Mouse (Mus musculus) layer of hippocampus, adult 9-11 months (tissue): Measurements from ENCODE around the gene Ccdc169.

Source experiments
- DNase-seq: peaks from one replicate; pipeline ENCODE4 v3.0.0; 2022

Gene Ccdc169

DNA sequence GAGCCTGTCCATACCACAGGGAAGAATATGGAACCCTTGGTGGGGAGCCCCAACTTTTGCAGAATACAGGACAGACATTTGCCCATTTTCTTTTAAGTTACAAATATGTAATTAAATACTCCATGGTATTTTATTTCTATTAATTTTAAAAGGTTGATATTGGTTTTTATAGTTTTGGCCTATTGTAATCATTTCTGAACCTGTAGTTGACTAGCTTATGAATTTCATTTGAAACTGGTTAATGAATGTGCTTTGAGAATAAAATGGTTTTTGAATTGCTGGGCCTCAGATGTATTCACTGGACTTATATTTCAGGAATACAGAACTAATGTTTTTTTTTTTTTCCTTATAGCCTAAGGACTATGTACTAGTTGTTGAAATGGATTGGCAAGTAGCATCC lies at the start of gene Ccdc169:
Gene Ccdc169 (plus strand): TSS at position 301 of the 400 bp plus-strand sequence.
- no peak for DNase-seq

DNA sequence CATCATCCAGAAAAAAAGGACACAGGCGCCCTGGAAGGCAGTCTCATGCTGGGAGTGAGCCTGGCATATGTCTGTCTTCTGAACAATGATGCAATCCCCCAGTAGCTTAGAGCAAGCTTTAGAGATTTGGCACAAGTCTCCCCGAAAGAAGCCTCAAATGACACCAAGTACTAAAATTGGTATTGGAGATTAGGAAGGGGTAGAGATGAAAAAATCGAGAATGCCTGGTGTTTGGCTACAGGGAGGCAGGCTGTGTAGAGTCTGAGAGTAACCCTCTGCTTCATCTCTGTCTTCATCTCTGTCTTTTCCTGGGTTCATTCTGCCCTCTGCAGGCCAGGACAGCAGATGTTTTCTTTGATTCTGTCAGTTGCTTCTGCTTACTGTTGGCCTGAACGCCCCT lies 49.8 kb upstream of the Ccdc169 start:
- DNase-seq = no peak

GRCm38 (mm10) chr3:55088359-55088758 lies 48.8 kb upstream of the Ccdc169 start:
- DNase-seq = no peak

- DNase-seq = no peak
These were observed 48.3 kb upstream of the Ccdc169 start for GRCm38 (mm10) chr3:55088843-55089242.

- no peak for DNase-seq
These were observed 47.8 kb upstream of the Ccdc169 start for GRCm38 (mm10) chr3:55089291-55089690.

DNA sequence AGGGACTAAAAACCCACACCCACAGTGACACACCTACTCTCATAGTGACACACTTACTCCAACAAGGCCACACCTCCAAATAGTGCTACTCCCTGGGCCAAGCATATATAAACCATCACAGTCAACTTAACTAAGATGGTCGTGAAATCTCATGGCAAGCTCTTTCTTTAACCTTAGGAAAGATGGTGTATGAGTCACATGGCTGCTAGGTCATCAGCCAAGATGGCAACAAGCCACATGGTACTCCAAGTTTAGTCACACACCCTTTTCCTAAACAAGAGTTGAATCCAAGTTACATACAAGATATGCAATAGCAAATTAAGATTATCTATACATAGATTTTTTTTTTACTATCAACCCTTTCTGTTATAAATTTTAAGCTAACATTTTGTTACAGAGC lies 44.0 kb upstream of the Ccdc169 start:
- DNase-seq = no peak

GRCm38 (mm10) chr3:55095968-55096654 lies 41.0 kb upstream of the Ccdc169 start:
- DNase-seq = peak; percentile 84

GRCm38 (mm10) chr3:55096655-55097005 lies 40.5 kb upstream of the Ccdc169 start:
- no peak for DNase-seq

DNA sequence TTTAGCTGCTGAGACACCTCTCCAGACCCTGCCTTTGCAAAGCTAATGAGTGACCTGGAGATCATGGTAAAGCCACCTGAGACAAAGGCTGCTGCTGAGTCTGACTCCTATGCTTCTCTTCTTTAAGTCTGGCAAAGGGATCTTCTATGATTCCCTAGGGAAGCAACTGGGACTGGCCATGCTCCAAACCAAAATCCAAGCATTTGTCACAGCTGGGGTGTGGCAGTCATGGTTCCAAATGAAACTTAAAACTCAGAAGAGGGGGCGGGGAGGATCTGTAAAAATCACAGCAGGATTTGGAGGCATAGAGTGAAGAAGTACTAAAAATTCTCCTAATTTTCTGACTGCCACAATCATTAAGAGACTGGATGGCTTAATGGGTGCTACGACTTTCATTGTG lies 40.0 kb upstream of the Ccdc169 start:
- DNase-seq = no peak

DNA sequence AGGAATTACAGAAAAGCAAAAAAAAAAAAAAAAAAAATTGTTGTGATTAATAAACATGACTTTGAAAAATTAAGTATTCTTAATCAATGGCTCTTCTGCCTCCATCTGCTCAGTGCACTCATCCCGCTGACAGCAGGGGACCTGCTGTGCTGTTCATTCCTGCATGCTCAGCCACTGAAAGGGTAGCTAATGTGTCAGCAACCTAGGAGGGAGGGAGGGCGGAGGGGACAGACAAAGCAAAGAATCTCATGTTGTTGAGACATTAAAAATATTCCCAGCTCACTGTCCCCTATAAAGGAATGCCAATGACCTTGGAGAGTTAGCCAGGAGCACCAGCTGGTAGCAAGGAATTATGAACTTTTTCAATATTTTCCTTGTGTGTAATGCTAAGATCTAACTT lies 39.1 kb upstream of the Ccdc169 start:
- no peak for DNase-seq

- no peak for DNase-seq
These were observed 38.1 kb upstream of the Ccdc169 start for GRCm38 (mm10) chr3:55098990-55099389.

GRCm38 (mm10) chr3:55101092-55101491 lies 36.0 kb upstream of the Ccdc169 start:
- DNase-seq = no peak

DNA sequence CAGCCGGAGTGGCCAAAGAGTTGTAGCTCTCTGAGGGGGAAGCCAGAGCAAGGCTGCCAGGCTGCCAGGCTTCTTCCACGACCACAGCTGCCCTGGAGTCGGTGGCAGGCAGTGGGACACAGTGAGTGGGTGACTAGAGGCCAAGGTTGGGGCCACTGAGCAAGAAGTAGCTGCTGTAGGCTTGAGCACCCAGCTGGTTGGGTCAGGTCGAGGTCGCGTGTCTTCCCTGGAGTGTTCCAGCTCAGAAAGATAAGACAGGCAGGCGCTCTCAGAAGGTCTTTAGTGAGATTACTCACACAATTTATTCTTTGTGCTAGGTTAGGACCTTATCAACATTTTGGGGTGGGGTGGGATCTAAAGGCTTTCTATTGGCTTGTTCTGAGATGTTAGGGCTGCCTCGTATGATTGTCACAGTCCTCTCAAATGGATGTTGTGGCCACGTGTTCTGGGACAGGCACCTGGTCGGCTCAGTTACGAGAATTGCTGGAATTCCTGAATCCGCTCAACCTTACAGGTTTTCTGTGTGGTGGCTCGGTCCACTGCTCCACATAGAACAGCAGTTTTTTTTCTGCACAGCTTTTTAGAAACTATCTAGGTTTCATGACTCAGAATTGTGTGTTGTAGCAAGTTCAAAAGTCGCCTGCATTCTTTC lies 31.6 kb upstream of the Ccdc169 start:
- no peak for DNase-seq

DNA sequence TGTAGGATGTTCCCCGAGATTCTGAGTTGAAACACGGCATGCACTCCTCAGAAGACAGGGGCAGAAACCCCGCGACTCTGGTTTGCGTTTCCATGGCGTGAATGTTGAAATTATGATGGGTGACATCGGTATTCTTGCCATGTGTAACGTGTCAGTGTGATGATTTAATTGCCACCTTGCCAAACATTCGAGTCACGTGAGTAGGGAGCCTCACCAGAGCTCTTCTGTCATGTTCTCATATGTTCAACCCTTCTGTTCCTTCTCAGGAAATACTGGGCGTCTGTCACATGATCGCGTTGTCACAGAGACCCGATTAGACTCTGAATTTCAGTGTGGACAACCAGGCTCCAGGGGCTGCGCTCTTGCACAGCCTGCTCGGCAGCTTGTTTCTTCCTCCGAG lies 31.1 kb upstream of the Ccdc169 start:
- peak; percentile 33 for DNase-seq

DNA sequence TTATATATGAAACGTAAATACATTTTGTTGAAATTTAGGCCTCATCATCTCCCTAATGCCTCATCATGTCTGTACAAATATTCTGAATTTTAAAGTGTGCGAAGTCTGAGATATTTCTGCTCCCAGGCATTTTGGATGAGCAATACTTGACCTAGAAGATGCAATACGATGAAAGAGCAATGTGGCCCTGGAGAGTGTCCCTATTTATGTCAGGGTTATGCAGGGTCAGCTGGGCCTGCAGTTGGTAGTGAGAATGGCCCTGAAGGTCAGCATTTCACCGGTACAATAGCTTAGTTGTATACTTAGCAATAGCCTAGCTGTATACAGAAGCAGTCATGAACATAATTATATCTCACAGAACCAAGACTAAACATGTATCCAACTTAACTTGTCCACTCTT lies 28.0 kb upstream of the Ccdc169 start:
- DNase-seq = no peak

DNA sequence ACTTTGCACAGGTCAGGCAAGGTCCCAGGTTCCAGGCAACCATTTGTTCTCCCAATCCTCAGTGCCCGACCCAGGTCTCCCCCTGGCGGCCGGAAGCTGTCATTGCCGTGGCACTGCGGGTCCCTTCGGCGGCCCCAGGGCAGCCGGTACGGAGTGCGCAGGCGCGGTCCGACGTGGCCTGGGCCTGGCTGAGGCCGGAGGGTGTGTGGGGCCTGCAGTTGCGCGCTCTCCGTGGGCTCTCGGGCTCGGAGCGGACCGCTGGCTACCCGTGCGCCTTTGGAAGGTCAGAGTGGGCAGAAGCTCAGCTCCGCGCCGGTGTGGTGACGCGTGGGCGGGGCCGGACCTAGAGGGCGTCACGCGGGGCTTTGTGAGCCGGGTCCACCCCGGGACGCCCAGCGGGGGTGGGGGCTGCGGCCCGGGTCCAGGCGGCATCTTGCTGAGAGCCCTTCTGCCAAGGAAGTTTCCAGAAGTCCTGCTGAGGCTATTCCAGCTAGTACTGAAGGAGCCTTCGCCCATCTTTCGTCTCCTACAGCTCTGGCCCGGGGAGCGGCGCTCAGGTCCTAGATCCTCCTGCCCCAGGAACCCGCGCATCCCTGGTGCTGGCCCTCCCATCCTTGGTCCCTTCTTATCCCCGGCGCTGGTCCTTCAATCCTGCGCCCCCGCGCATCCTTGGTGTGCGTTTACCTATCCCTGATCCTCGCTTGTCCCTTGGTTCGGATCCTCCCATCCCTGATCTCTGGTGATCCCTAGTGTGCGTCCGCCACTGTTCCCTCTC lies 25.0 kb upstream of the Ccdc169 start, which contains the start of gene Spg20:
Gene Spg20 (plus strand): TSS at position 174 of the 775 bp plus-strand sequence.
- DNase-seq = peak; percentile 91

GRCm38 (mm10) chr3:55112710-55113415 lies 24.3 kb upstream of the Ccdc169 start:
- DNase-seq = no peak

- DNase-seq = no peak
These were observed 22.6 kb upstream of the Ccdc169 start for GRCm38 (mm10) chr3:55114313-55115065.

GRCm38 (mm10) chr3:55115071-55115470 lies 22.1 kb upstream of the Ccdc169 start:
- no peak for DNase-seq

DNA sequence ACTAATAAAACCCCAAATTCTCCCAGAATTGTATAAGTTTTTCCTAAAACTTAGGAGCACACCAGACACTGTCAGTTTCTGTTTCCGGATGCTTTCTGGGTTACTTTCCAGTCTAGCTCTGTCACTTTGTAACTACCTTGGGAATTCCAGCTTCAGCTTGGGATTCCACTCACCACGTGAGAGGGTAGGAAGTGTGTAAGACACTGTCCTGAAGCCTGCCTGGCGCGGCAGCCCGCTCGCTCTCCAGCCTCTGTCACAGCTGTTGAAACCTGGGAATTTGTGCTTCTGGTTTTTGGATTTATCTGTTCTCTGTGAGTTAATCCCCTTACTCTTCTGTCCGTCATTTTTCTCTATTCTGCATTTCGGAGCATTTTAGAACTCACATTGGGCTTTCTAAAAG lies 21.1 kb upstream of the Ccdc169 start:
- DNase-seq = no peak

DNA sequence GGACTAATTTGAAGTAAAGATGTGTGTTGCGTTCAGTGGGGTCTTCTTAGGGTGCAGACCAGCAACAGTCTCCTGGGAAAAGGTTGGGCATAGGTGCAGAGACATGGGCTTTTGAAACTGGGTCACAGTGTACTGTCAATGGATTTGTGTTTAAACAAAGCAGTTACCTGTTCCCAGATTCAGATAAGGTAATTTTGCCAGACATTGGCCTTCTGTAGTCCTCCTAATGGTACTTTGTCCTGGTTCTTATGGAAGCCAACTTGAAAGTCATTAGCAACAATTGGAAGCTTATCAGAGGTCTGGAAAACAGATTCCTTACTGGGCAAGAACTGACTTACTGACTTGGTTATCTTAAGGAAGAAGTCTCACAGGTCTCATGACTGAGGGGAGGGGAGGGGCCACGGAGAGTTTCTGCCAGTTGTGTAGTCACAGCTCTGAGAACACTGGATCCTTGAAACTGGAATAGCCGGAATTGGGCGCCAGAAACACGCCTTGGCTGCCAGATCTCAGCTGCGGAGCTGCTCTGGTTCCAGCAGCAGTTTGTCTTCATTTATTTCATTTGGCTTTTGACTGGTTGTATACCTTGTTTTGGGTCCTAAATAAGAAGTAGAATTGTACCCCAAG lies 17.8 kb upstream of the Ccdc169 start:
- DNase-seq = no peak

GRCm38 (mm10) chr3:55122336-55122870 lies 14.7 kb upstream of the Ccdc169 start:
- no peak for DNase-seq
